Mouse (Mus musculus) heart, embryonic 13.5 days (tissue): ENCODE data around the gene Senp2. TPM values are rescaled to one million over a fixed set of nuclear protein-coding genes. Genes with fewer than 3 reads are reported as not detected.

ENCODE experiments used
- ATAC-seq: fragments of 200-750 bp; cut with Nextera tagmentation; 2 replicates; pipeline ENCODE4 v1.8.0; 2017; ENCODE audit warnings: moderate TSS enrichment; ENCODE audit not compliant: insufficient number of reproducible peaks, low FRiP score, low TSS enrichment; ENCODE audit errors: extremely low read depth
- H3K27ac ChIP-seq: fragments of 300-500 bp; sonication (generic); replicated peaks from 2 replicates; pipeline ENCODE4 v1.5.1; 2015; ENCODE audit warnings: moderate library complexity, mild to moderate bottlenecking, inconsistent platforms
- H3K27me3 ChIP-seq: fragments of 300-500 bp; sonication (generic); replicated peaks from 2 replicates; pipeline ENCODE4 v1.6.1; 2015; ENCODE audit warnings: mild to moderate bottlenecking, inconsistent platforms
- H3K36me3 ChIP-seq: fragments of 300-500 bp; sonication (generic); 2 replicates; pipeline ENCODE4 v1.6.1; 2015; ENCODE audit warnings: mild to moderate bottlenecking, inconsistent platforms
- H3K4me1 ChIP-seq: fragments of 300-500 bp; sonication (generic); 2 replicates; pipeline ENCODE4 v1.6.1; 2015; ENCODE audit warnings: inconsistent platforms
- H3K4me2 ChIP-seq: fragments of 300-500 bp; sonication (generic); 2 replicates; pipeline ENCODE4 v1.6.1; 2015; ENCODE audit warnings: inconsistent platforms, mild to moderate bottlenecking, moderate library complexity
- H3K4me3 ChIP-seq: fragments of 300-500 bp; sonication (generic); 2 replicates; pipeline ENCODE4 v1.5.1; 2015; ENCODE audit warnings: moderate library complexity, mild to moderate bottlenecking, inconsistent platforms
- H3K9ac ChIP-seq: fragments of 300-500 bp; sonication (generic); 2 replicates; pipeline ENCODE4 v1.6.1; 2015; ENCODE audit warnings: inconsistent platforms, mild to moderate bottlenecking, moderate library complexity
- H3K9me3 ChIP-seq: fragments of 300-500 bp; sonication (generic); 2 replicates; pipeline ENCODE4 v1.6.1; 2016; ENCODE audit warnings: inconsistent platforms
- WGBS: fragments of 180-500 bp; shearing (Covaris S2); methylation state at CpG from one replicate; pipeline ENCODE4 v1.1.7; 2015; ENCODE audit warnings: mixed read lengths; 5-methylcytosine and 5-hydroxymethylcytosine counted together
- polyA plus RNA-seq: library from polyadenylated mRNA; unstranded; fragments of >200 nt; fragmentation: Nextera tagmentation; extraction: Ambion mirVana; gene quantifications from 2 replicates; pipeline ENCODE4 v1.2.1, GENCODE M21; 2015

Senp2 gene
- 23.9 and 24.0 TPM in 2 replicates for polyA plus RNA-seq

DNA sequence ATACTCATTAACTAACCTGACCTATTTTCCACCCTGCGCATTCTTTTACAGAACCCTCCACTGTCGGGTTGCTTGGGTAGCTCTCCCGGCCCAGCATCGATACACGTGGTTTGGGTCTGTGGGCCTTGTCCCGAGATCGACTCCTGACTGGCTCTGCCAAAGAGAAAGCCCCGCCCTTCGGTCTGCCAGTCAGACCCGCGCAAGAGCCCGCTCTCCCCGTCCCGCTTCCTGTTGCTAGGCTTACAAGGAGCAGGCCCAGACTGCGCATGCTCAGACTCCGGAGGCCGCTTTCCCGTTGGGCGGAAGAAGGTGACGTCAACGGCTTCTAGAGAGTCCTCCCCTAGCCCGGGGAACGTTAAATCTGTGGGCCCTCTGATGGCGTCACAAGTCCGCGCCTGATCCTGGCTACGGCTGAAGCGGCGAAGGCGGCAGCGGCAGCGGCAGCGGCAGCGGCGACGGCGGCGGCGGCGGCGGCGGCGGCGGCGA, at the start of gene Senp2:
Gene Senp2, plus strand, starts transcription at position 386 of the 486 bp plus-strand sequence.
- H3K36me3 ChIP-seq: peaks cover 8% of the 10 kb centered on the region; the same call in 1 of the 2 replicates
- H3K4me3 ChIP-seq: peak within 1 kb of the TSS; percentile 99
- peaks cover 19% of the 10 kb centered on the region for H3K4me1 ChIP-seq
- H3K27me3 ChIP-seq: peaks cover 5% of the 10 kb centered on the region; the same call in 1 of the 2 replicates
- H3K9me3 ChIP-seq: no peaks in the 10 kb centered on the region
- peak within 1 kb of the TSS; percentile 73 for H3K27ac ChIP-seq
- WGBS: under 1% methylated on average over 45 of the region's 45 CpGs
- H3K4me2 ChIP-seq: peak within 1 kb of the TSS; percentile 87
- peak within 1 kb of the TSS; percentile 96 for H3K9ac ChIP-seq
- peak; percentile 99 for ATAC-seq

DNA sequence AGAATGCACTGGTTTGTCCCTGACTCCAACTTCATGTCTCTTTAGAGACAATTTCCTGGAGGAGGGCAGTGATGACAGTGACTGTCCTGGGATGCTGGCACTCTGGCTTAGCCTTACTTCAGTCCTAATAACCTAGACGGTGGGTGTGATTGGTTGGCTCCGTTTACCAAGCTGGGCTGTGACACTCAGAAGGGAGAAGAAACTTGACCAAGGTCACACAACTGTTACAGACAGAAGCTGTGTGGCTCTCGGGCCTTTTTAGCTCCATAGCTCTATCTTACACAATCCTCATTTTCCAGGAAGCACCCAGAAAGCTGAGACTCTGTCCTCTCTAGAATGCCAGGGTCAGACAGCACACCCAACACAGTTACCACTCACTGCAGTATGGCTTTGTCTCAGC, 43.7 kb upstream of the Senp2 start:
- no peak for ATAC-seq
- Histone ChIP-seq H3K27ac (no peak overlapping the region), H3K27me3 (no peaks in the 10 kb centered on the region), H3K9ac (no peak overlapping the region), H3K4me3 (no peak overlapping the region), H3K4me2 (no peak overlapping the region), H3K36me3 (no peaks in the 10 kb centered on the region), H3K9me3 (no peaks in the 10 kb centered on the region), H3K4me1 (no peaks in the 10 kb centered on the region)
- 60% methylated on average over 3 of the region's 3 CpGs for WGBS

DNA sequence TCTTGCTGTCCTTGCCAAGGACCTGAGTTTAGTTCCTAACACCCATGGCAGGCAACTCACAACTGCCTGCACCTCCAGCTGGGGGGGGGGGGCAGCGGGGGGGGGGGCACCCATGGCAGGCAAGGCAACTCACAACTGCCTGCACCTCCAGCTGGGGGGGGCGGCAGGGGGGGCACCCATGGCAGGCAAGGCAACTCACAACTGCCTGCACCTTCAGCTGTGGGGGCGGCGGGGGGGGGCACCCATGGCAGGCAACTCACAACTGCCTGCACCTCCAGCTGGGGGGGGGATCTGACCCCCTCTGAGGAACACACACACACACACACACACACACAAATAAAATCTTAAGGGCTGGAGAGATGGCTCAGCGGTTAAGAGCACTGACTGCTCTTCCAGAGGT, 39.4 kb upstream of the Senp2 start:
- WGBS: 74% methylated on average over 5 of the region's 5 CpGs
- Histone ChIP-seq H3K4me3 (no peak overlapping the region), H3K27ac (no peak overlapping the region), H3K36me3 (no peaks in the 10 kb centered on the region), H3K9me3 (no peaks in the 10 kb centered on the region), H3K27me3 (no peaks in the 10 kb centered on the region), H3K4me1 (no peaks in the 10 kb centered on the region), H3K9ac (no peak overlapping the region), H3K4me2 (no peak overlapping the region)
- no peak for ATAC-seq

DNA sequence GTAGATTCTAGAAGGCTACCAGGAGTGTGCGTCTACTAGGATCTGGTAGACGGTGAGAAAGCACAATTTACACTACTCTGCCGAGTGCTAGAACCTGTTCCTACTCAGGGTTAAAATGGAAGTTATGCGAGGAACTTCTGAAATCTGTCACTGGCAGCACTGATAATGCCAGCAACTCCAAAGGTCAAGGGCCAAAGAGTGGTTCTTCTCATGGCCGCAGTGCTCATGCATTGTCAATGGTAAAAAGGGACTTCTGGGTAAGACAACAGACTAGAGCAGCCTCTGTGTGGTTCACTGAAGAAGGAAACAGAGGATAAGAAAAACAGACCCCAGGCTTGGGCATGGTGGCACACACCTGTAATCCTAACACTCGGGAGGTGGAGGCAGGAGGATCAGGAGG, 38.7 kb upstream of the Senp2 start:
- Histone ChIP-seq H3K36me3 (no peaks in the 10 kb centered on the region), H3K4me3 (no peak overlapping the region), H3K27ac (no peak overlapping the region), H3K9me3 (no peaks in the 10 kb centered on the region), H3K9ac (no peak overlapping the region), H3K27me3 (peaks cover 3% of the 10 kb centered on the region), H3K4me1 (no peaks in the 10 kb centered on the region), H3K4me2 (no peak overlapping the region)
- no peak for ATAC-seq
- WGBS: 73% methylated on average over 6 of the region's 6 CpGs

DNA sequence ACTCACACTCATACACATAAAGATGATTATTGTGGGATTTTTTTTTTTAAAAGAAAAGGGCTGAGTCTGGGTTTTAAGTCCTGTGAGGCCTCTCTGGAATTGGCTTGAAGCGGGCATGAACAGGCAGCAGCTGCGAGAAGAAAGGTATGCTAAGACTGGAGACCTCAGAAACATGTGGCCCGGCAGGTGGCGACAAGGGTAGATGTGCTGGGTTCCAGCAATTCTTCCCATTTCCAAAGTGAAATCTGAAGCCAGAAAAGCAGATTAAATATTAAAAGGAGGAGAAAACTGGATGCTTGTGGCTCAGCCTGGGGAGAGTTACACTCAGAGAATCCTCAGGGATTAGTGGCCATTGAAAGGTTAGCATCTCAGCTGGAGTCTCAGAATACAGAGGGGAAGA, 37.8 kb upstream of the Senp2 start:
- ATAC-seq: no peak
- H3K27ac ChIP-seq: no peak overlapping the region
- H3K4me1 ChIP-seq: peaks cover 8% of the 10 kb centered on the region
- no peak overlapping the region for H3K4me2 ChIP-seq
- peaks cover 12% of the 10 kb centered on the region for H3K27me3 ChIP-seq
- H3K9ac ChIP-seq: no peak overlapping the region
- no peak overlapping the region for H3K4me3 ChIP-seq
- 72% methylated on average over 4 of the region's 4 CpGs for WGBS
- no peaks in the 10 kb centered on the region for H3K9me3 ChIP-seq
- H3K36me3 ChIP-seq: no peaks in the 10 kb centered on the region

DNA sequence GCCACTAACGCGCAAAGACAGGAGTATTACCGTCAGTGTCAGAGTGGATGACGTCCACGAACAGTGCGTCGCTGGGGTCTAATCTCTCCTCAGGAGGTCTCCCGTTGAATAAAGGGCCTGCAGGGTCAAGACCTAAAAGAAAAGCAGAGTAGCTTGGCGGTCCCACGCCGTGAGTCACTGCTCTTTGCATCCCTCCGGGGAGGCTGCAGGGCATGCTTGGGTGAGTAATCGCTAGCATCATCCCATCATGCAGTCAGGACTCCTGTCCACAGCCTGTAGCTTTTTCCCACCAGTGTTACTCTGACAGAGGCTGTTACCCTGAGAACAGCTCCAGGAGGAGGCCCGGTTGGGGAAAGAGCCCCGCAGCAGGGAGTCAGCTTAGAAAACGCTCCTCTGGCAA, 33.1 kb upstream of the Senp2 start:
- peak overlapping the region; percentile 67 for H3K4me2 ChIP-seq
- whole genome bisulfite sequencing: 4% methylated on average over 16 of the region's 16 CpGs
- no peak overlapping the region for H3K27ac ChIP-seq
- peaks cover 18% of the 10 kb centered on the region for H3K27me3 ChIP-seq
- H3K4me3 ChIP-seq: peak overlapping the region; percentile 34
- ATAC-seq: no peak
- H3K9ac ChIP-seq: peak overlapping the region; percentile 62
- H3K9me3 ChIP-seq: no peaks in the 10 kb centered on the region
- H3K4me1 ChIP-seq: peaks cover 9% of the 10 kb centered on the region
- H3K36me3 ChIP-seq: no peaks in the 10 kb centered on the region

DNA sequence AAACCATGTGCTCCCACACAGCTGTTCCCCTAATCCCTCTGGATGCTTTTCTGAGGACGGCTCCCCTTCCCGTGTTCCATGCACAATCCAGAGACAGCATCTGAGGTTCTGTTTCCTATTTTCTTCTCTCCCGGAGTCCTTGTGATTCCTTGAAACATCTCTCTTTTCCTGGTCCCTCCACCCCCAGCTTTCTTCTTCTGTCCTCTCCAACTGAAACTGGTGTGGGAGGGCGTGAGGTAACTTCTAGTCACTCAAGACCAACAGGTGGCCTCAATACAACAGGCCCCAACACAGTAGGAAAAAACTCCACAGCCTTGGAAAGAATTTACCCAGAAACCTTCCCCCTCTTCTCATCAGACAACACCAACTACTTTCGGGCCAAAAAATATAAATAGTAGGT, 31.9 kb upstream of the Senp2 start:
- Histone ChIP-seq H3K4me1 (peaks cover 9% of the 10 kb centered on the region), H3K9ac (no peak overlapping the region), H3K4me2 (no peak overlapping the region), H3K36me3 (no peaks in the 10 kb centered on the region), H3K9me3 (no peaks in the 10 kb centered on the region), H3K4me3 (no peak overlapping the region), H3K27ac (no peak overlapping the region), H3K27me3 (peaks cover 18% of the 10 kb centered on the region)
- 83% methylated on average over 5 of the region's 5 CpGs for WGBS
- ATAC-seq: no peak

DNA sequence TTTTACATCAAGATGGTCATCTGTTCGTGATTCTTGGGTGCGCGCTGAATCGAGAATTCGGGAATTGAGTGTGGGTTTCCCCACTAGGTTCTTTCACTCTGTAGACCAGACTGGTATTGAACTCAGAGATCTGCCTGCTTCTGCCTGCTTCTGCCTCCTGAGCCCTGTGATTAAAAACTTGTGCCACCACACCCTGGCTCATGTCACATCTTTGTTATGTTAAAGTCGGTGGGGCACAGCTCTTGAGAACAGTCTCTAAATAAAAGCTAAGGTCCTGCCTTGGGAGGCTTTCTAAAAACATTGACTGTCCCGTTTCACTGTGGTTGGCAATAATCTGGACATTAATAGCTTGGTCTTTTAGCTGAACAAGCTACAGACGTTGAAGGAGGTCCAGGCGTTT, 26.1 kb upstream of the Senp2 start:
- no peaks in the 10 kb centered on the region for H3K4me1 ChIP-seq
- no peaks in the 10 kb centered on the region for H3K27me3 ChIP-seq
- H3K27ac ChIP-seq: no peak overlapping the region
- H3K9ac ChIP-seq: no peak overlapping the region
- ATAC-seq: no peak
- no peaks in the 10 kb centered on the region for H3K9me3 ChIP-seq
- no peak overlapping the region for H3K4me2 ChIP-seq
- WGBS: 90% methylated on average over 9 of the region's 9 CpGs
- no peak overlapping the region for H3K4me3 ChIP-seq
- H3K36me3 ChIP-seq: no peaks in the 10 kb centered on the region

DNA sequence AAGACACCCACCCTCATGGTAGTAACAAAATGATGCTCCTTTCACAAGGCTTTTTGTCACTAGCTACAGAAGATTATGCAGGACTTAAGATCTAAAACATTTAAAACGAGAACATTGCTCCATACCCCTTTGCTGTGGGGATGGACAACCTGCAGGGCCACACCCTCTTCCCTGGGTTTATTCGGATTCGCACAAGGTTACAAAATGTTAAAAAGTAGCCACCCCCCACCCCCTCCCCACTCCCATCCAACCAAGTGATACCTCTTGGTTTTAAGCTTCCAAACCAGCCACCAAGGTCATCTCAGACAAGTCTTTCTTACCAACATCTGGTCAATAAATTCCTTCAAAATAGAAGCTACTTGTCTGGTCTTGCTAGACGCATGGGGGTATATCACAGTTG, 25.7 kb upstream of the Senp2 start:
- WGBS: 78% methylated on average over 4 of the region's 4 CpGs
- H3K4me2 ChIP-seq: no peak overlapping the region
- H3K27me3 ChIP-seq: no peaks in the 10 kb centered on the region
- no peaks in the 10 kb centered on the region for H3K9me3 ChIP-seq
- H3K4me1 ChIP-seq: no peaks in the 10 kb centered on the region
- H3K36me3 ChIP-seq: no peaks in the 10 kb centered on the region
- H3K27ac ChIP-seq: no peak overlapping the region
- no peak overlapping the region for H3K9ac ChIP-seq
- H3K4me3 ChIP-seq: no peak overlapping the region
- ATAC-seq: no peak

DNA sequence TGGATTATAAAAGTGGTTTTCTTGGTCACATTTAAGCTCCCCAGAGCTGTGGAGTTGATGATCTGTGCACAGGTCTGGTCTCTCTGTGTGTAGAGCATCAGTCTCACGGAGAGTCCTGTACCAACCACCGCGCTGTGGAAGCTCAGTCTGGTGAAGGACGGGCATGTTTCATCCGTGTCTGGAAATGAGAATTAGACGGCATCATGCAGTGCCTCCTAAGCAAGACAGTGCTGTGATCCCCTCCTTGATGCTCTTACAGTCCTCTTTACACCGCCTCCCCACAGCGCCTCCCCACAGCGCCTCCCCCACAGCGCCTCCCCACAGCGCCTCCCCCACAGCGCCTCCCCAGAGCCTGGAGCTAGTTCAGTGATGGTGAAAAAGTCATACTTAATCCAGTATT, 25.2 kb upstream of the Senp2 start:
- Histone ChIP-seq H3K4me3 (no peak overlapping the region), H3K27me3 (no peaks in the 10 kb centered on the region), H3K4me1 (no peaks in the 10 kb centered on the region), H3K36me3 (no peaks in the 10 kb centered on the region), H3K9ac (no peak overlapping the region), H3K27ac (no peak overlapping the region), H3K4me2 (no peak overlapping the region), H3K9me3 (no peaks in the 10 kb centered on the region)
- no peak for ATAC-seq
- WGBS: 70% methylated on average over 12 of the region's 12 CpGs

DNA sequence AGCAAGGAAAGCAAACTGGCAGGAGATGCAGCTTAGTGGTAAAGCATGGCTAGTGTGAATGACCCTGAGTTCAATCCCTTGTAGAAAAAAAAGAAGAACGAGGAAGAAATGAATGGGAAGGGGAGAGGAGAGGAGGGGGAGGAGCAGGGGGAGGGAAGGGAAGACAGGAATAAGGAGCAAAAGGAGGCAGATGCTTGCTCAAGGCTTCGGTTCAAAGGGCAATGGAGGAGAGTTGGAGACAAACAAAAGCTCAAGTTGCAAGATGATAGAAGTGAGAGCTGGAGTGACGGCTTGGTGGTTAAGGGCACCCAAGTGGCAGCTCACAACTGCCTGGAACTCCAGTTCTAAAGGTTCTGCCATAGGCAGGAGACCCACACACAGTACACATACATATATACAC, 23.1 kb upstream of the Senp2 start:
- H3K27me3 ChIP-seq: no peaks in the 10 kb centered on the region
- H3K4me3 ChIP-seq: no peak overlapping the region
- H3K36me3 ChIP-seq: no peaks in the 10 kb centered on the region
- no peak overlapping the region for H3K4me2 ChIP-seq
- H3K27ac ChIP-seq: no peak overlapping the region
- H3K9me3 ChIP-seq: no peaks in the 10 kb centered on the region
- ATAC-seq: no peak
- H3K4me1 ChIP-seq: no peaks in the 10 kb centered on the region
- 50% methylated on average over 3 of the region's 3 CpGs for WGBS
- H3K9ac ChIP-seq: no peak overlapping the region

GRCm38 (mm10) chr16:21987956-21988355, 21.3 kb upstream of the Senp2 start:
- Histone ChIP-seq H3K27me3 (no peaks in the 10 kb centered on the region), H3K9ac (no peak overlapping the region), H3K4me3 (no peak overlapping the region), H3K27ac (no peak overlapping the region), H3K4me2 (no peak overlapping the region), H3K4me1 (no peaks in the 10 kb centered on the region), H3K9me3 (no peaks in the 10 kb centered on the region), H3K36me3 (no peaks in the 10 kb centered on the region)
- 66% methylated on average over 5 of the region's 5 CpGs for WGBS
- ATAC-seq: no peak
